Mouse (Mus musculus) bone marrow, adult 2 months (tissue): ENCODE results near the gene Igsf3.

Experiments
- CTCF ChIP-seq: fragments of 200-500 bp; IDR thresholded peaks from 2 replicates; pipeline ENCODE4 v1.5.1; 2011; ENCODE audit warnings: low read length, control low read depth; ENCODE audit not compliant: control insufficient read depth, insufficient read depth
- POLR2A ChIP-seq: fragments of 200-500 bp; IDR thresholded peaks from 2 replicates; pipeline ENCODE4 v1.6.1; 2011; ENCODE audit warnings: low read depth, mild to moderate bottlenecking, control low read depth, low read length, borderline replicate concordance; ENCODE audit not compliant: control insufficient read depth

DNA sequence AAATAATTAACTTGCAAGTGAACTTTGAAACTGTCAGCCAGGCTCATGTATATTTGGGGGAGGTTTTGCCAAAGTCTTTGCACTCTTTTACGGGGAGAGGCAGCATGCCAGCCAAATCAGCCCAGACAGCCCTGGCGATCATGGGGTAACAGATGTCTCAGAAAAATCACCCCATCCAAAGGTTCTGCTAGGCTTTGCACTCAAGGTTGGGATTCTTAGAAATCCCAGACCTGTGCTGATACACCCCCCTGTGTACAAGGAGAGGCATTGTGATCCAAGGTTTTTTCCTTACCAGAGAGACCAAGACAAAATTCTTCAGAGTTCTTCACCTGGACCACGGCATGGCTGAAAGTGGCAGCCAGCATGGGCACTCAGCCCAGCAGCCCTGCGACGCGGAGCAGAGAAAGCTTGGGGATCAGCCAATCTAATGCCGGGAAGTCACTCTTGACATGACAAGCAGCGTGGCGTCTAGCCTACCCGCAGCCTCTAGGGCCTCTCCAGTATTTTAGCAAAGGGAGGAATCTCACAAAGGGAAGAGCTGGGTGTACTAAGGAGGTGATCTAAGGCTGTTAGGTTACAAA, 7.5 kb upstream of the Igsf3 start:
- no peak for TF ChIP-seq CTCF
- no peak for TF ChIP-seq POLR2A
